Mouse (Mus musculus) heart, postnatal 0 days (tissue): ENCODE measurements at regions not wholly inside any gene's neighbourhood (a gene's known extent, or its start where the extent isn't known, plus 50 kb on each side); places are given as distances from the start of the nearest gene placed in this dataset.
A peak's percentile ranks its signal among the peaks of the same experiment; 100 is the strongest.

Source experiments
- CTCF ChIP-seq: IDR thresholded peaks from 2 replicates; pipeline ENCODE4 v1.5.1; 2016; ENCODE audit warnings: antibody characterized with exemption, control low read depth, low read depth
- EP300 ChIP-seq: IDR thresholded peaks from 2 replicates; pipeline ENCODE4 v1.6.1; 2016; ENCODE audit warnings: antibody characterized with exemption, low read depth

- TF ChIP-seq CTCF = no peak
- TF ChIP-seq EP300 = peak; percentile 90
Measured at GRCm38 (mm10) chr8:46898697-46899445, 87.8 kb upstream of the Enpp6 start.
